Mouse (Mus musculus) thymus, adult 2 months (tissue): ENCODE measurements around the gene Ppt1. TPM values are rescaled to one million over a fixed set of nuclear protein-coding genes. Genes with fewer than 3 reads are reported as not detected.
A peak's percentile ranks its signal among the peaks of the same experiment; 100 is the strongest.

Experiments used
- DNase-seq: peaks from one replicate; pipeline ENCODE4 v3.0.0; 2021
- H3K27ac ChIP-seq: fragments of 200-500 bp; 2 replicates; pipeline ENCODE4 v1.5.1; 2012; ENCODE audit warnings: low read length, control low read depth; ENCODE audit not compliant: control insufficient read depth, insufficient read depth
- H3K27me3 ChIP-seq: fragments of 200-500 bp; 2 replicates; pipeline ENCODE4 v1.6.1; 2012; ENCODE audit warnings: mild to moderate bottlenecking, low read length, moderate library complexity, mixed read lengths; ENCODE audit not compliant: control insufficient read depth, insufficient read depth
- H3K36me3 ChIP-seq: fragments of 200-500 bp; 2 replicates; pipeline ENCODE4 v1.6.1; 2012; ENCODE audit warnings: mild to moderate bottlenecking, low read length, moderate library complexity; ENCODE audit not compliant: control insufficient read depth, insufficient read depth
- H3K4me1 ChIP-seq: fragments of 200-500 bp; replicated peaks from 2 replicates; pipeline ENCODE4 v1.6.1; 2012; ENCODE audit warnings: low read length; ENCODE audit not compliant: control insufficient read depth, insufficient read depth
- H3K4me3 ChIP-seq: fragments of 200-500 bp; 2 replicates; pipeline ENCODE4 v1.5.1; 2012; ENCODE audit warnings: mild to moderate bottlenecking, low read length, control low read depth, moderate library complexity; ENCODE audit not compliant: control insufficient read depth, insufficient read depth
- CTCF ChIP-seq: fragments of 200-500 bp; IDR thresholded peaks from 2 replicates; pipeline ENCODE4 v1.5.1; 2012; ENCODE audit warnings: mild to moderate bottlenecking, control low read depth, low read length, moderate library complexity, borderline replicate concordance; ENCODE audit not compliant: control insufficient read depth, poor library complexity, insufficient read depth; ENCODE audit errors: extremely low read depth
- POLR2A ChIP-seq: fragments of 200-500 bp; IDR thresholded peaks from 2 replicates; pipeline ENCODE4 v1.6.1; 2012; ENCODE audit warnings: mild to moderate bottlenecking, low read length, control low read depth, moderate library complexity; ENCODE audit not compliant: control insufficient read depth, poor library complexity, insufficient read depth; ENCODE audit errors: extremely low read depth
- WGBS: fragments of 180-500 bp; shearing (Covaris S2); methylation state at CpG from one replicate; pipeline ENCODE4 v1.1.7; 2018; 5-methylcytosine and 5-hydroxymethylcytosine counted together
- polyA plus RNA-seq: library from polyadenylated mRNA; depleted of rRNA; stranded (reverse); fragments of >200 nt; gene quantifications from 2 replicates; pipeline ENCODE4 v1.2.3, GENCODE M21; 2012

Ppt1 gene
- polyA plus RNA-seq, 1 experiment = 86.7 TPM

DNA sequence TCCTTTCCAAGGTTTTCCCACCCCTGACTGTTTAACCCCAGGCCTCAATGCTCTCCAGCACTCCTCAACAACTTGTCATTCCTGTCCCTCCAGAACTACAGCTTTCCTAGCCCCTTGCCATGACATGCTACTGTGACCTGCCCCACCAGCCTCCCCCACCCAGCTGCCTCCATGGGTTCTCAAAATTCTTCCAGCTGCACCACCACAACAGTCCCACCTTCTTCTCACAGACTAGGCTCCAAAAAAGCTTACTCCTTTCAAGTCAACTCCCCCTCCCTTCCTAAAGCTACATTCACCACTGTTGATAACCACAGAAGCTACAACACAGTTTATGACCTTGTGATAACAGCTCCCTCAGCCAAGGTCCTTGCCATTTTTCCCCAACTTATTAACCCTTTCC, 8.4 kb upstream of the Ppt1 start:
- Histone ChIP-seq H3K27ac (peak overlapping the region; percentile 38; the same call in 1 of the 2 replicates), H3K27me3 (no peaks in the 10 kb centered on the region)
- no peak for DNase-seq

DNA sequence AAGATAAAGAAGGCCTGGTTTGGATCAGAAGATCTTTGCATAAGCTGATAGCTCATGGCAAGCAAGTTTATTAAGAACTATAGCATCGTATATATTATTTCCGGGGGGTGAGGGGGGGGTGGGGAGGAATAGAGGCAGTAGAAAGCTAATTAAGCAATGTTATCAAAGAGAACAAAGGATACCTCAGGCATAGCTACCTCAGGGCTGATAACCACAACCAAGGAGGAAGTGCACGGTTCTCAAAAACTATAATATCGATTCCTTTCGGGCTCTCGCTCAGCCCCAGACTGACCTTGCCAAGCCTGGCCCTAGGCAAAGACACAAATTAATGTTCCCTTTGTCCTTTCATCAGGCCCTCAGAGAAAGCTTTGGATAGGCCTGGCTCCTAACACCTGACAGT, 6.7 kb upstream of the Ppt1 start:
- TF ChIP-seq CTCF (no peak), POLR2A (no peak)

More for the DNA sequence above, 8.4 kb upstream of the Ppt1 start:
- Histone ChIP-seq H3K4me1 (peaks cover 12% of the 10 kb centered on the region), H3K4me3 (no peak overlapping the region), H3K36me3 (no peaks in the 10 kb centered on the region)
- TF ChIP-seq POLR2A (no peak), CTCF (no peak)

DNA sequence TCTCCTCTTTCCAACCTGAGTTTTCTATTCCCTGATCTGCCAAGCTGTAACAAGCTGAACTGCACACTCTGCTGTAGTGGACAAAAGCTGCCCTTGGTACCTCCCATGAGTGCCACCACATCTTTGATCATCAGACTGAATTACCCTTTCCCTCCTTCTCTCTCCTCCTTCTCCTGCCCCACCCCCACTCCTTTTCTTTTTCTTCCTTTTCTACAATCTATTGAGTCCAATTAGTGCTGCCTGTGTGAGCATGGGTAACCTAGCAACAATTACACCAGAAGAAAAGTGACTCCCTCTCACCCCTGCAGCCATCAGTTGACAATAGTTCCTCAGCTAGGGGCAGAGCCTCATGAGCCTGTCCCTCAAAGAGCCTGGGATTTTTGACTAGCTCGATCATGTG, 4.2 kb upstream of the Ppt1 start:
- H3K36me3 ChIP-seq = no peaks in the 10 kb centered on the region
- peaks cover 18% of the 10 kb centered on the region for H3K4me1 ChIP-seq
- 100% methylated on average over 1 of the region's 1 CpGs for WGBS
- no peak for TF ChIP-seq POLR2A
- no peak overlapping the region for H3K27ac ChIP-seq
- H3K27me3 ChIP-seq = no peaks in the 10 kb centered on the region
- DNase-seq = no peak
- no peak overlapping the region for H3K4me3 ChIP-seq

More for the DNA sequence above, 6.7 kb upstream of the Ppt1 start:
- Histone ChIP-seq H3K36me3 (no peaks in the 10 kb centered on the region), H3K4me1 (peaks cover 12% of the 10 kb centered on the region), H3K27ac (no peak overlapping the region), H3K27me3 (no peaks in the 10 kb centered on the region), H3K4me3 (no peak overlapping the region)
- WGBS = 30% methylated on average over 6 of the region's 6 CpGs
- no peak for DNase-seq

DNA sequence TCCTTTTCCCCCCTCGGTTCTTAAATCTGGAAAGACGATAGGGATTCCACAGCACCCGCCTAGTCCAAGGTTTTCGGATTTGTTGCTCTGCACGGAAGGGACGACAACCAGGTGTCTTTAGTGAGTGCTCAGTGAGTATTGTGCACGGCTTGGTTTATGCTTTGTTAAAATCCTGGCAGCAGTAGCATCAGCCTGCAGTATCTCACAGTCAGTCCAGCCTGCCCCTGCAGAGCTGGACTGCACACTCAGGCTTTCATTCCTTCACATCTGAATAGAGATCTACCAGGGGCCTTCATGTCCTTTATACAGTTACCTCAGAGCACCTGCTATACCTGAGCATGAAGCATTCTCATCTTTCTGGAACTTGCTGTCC, 347 bp downstream of the Ppt1 start:
- H3K4me1 ChIP-seq = peaks cover 20% of the 10 kb centered on the region

DNA sequence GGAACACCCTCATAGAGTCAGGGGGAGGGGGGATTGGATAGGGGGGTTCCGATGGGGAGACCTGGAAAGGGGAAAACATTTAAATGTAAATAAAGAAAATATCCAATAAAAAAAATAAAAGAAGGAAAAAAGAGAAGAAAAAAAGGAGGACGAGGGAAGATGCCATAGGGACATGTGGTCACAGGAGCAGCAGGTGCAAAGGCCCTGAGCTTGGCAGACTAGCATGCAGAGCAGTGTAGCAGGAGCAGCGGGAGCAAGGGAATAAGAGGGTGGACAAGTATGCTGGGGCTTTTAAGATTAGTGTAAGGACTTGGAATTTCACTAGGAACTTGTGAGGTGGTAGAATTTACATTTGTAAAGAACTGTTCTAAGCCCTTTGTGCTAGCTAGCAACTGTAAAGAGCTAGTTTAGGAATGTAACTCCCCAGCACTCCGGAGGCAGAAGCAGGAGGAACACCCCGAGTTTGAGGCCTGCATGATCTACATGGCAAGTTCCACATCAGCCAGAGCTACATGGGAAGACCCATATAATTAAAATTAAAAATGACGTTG, 1.2 kb downstream of the Ppt1 start:
- DNase-seq = no peak
- Histone ChIP-seq H3K4me1 (peaks cover 20% of the 10 kb centered on the region), H3K27me3 (no peaks in the 10 kb centered on the region), H3K4me3 (no peak overlapping the region; the same call in 1 of the 2 replicates), H3K27ac (peak overlapping the region; percentile 19; the same call in 1 of the 2 replicates), H3K36me3 (peaks cover 8% of the 10 kb centered on the region)
- WGBS = 84% methylated on average over 6 of the region's 6 CpGs
- TF ChIP-seq POLR2A = no peak
- TF ChIP-seq CTCF = no peak

More for the DNA sequence above, 347 bp downstream of the Ppt1 start:
- WGBS = under 1% methylated on average over 7 of the region's 7 CpGs
- Histone ChIP-seq H3K27me3 (no peaks in the 10 kb centered on the region), H3K36me3 (no peaks in the 10 kb centered on the region; the same call in none of the 2 replicates), H3K4me3 (peak overlapping the region; percentile 86), H3K27ac (peak overlapping the region; percentile 63)
- TF ChIP-seq CTCF = no peak
- no peak for TF ChIP-seq POLR2A
- DNase-seq = no peak

DNA sequence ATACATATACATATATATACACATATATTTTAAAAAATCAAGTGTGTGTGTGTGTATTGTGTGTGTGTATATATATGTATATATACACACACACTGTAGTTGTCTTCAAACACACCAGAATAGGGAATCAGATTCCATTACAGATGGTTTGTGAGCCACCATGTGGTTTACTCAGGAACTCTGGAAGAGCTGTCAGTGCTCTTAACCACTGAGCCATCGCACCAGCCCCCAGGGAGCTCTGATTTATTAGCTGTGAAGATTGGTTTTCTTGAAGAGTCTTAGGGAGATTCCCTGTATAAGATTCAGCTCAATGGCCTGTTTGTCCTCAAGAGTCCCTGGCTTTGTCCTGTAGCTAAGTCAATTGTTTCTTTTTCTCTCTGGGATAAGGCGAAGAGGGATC, 2.0 kb downstream of the Ppt1 start:
- Histone ChIP-seq H3K4me3 (no peak overlapping the region), H3K36me3 (peaks cover 8% of the 10 kb centered on the region), H3K4me1 (peaks cover 20% of the 10 kb centered on the region), H3K27ac (peak overlapping the region; percentile 94), H3K27me3 (no peaks in the 10 kb centered on the region)
- TF ChIP-seq POLR2A = no peak
- TF ChIP-seq CTCF = no peak
- 77% methylated on average over 2 of the region's 2 CpGs for WGBS
- DNase-seq = no peak

DNA sequence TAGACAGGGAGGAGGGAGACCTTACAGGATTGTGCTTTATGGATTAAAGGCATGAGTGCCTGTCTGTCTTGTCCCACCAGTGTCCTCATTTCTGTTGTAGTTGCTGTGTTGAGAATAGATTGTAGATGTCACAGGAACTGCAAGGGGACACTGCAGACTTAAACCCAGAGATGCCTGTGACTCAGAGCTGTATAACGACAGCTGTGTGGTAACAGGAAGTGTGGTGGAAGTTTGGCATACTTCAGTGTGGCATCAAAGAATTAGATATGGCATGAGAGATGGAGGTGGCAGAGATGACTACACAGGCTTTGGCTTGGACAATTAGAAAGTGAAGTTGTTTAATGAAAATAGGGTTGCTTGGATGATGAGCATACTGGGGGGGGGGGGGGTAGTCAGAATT, 2.4 kb downstream of the Ppt1 start:
- 5% methylated on average over 1 of the region's 1 CpGs for WGBS
- peaks cover 20% of the 10 kb centered on the region for H3K4me1 ChIP-seq
- no peak for TF ChIP-seq CTCF
- TF ChIP-seq POLR2A = no peak
- peak overlapping the region; percentile 94 for H3K27ac ChIP-seq
- peaks cover 8% of the 10 kb centered on the region for H3K36me3 ChIP-seq
- no peaks in the 10 kb centered on the region for H3K27me3 ChIP-seq
- no peak overlapping the region for H3K4me3 ChIP-seq
- no peak for DNase-seq
